Mouse (Mus musculus) ES-Bruce4 (cell line): ENCODE measurements at regions not wholly inside any gene's neighbourhood (a gene's known extent, or its start where the extent isn't known, plus 50 kb on each side); places are given as distances from the start of the nearest gene placed in this dataset.

Experiments used
- CTCF ChIP-seq: IDR thresholded peaks from one replicate; pipeline ENCODE4 v1.8.1; 2011; ENCODE audit warnings: low read depth, low read length
- EP300 ChIP-seq: IDR thresholded peaks from 2 replicates; pipeline ENCODE4 v1.6.1; 2011; ENCODE audit warnings: low read depth, low read length; ENCODE audit not compliant: insufficient read depth
- POLR2A ChIP-seq: IDR thresholded peaks from one replicate; pipeline ENCODE4 v1.8.1; 2011; ENCODE audit warnings: low read length; ENCODE audit not compliant: insufficient read depth

GRCm38 (mm10) chr1:137428110-137428509, 467.9 kb upstream of the Nr5a2 start:
- no peak for TF ChIP-seq POLR2A
- no peak for TF ChIP-seq CTCF
- no peak for TF ChIP-seq EP300
